Mouse (Mus musculus): ENCODE measurements around the gene Sgsm1. TPM values are rescaled to one million over a fixed set of nuclear protein-coding genes. Genes with fewer than 3 reads are reported as not detected.

Sgsm1 gene
- total RNA-seq, 2 experiments from 2014 or later = 80.3 to 85.4 TPM

GRCm38 (mm10) chr5:113206670-113207352 lies 103.8 kb downstream of the Sgsm1 start:
- DNase-seq (ENCODE audit: low spot score in 2 of 2) = no peak
- TF ChIP-seq CTCF (conservative IDR thresholded peaks at IDR 0.05) = no peak
- H3K27ac ChIP-seq = peak overlapping the region; percentile 87
- H3K4me3 ChIP-seq = no peak overlapping the region

DNA sequence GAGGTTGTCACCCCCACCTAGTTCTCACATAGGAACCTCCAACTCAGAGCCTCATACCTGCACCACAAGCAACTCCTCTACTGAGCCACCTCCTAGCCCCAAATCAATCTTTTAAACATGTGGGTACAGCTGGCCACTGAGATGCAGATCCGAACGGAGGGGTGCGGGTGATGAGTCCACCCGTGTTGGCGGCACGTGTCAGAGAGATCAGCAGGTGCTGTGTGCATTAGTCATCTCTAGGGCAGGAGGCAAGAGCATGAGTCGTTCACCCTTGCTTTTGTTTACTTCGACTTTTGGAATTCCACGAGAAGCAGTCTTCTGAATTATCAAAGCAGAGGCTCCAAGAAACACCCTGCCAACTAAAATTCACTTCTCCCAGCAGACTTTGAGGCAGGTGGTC lies 106.4 kb downstream of the Sgsm1 start:
- no peak for DNase-seq (ENCODE audit: low spot score in 2 of 2)
- Histone ChIP-seq H3K27ac (no peak overlapping the region), H3K4me3 (no peak overlapping the region)
- TF ChIP-seq CTCF (conservative IDR thresholded peaks at IDR 0.05) = no peak

DNA sequence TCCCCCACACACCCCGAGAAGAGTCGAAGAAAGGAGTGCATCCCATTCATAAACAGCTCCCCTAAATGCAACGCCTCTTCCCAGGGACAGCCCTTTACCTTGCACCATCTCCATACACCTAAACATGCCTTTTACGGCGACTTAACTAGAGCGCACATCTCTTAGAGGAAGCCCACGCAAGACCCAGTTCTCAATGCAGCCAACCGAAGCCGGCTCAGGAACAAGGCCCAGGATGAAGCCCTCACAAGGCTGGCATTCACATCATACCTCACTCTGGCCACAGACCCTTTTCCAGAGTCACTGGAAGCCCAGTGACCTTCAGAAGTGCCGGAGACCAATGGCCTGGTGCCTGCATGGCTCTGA lies 110.8 kb downstream of the Sgsm1 start:
- peak overlapping the region; percentile 46; the same call in 1 of the 2 replicates for H3K27ac ChIP-seq
- TF ChIP-seq CTCF (conservative IDR thresholded peaks at IDR 0.05) = no peak
- DNase-seq (ENCODE audit: low spot score in 2 of 2) = no peak
- H3K4me3 ChIP-seq = no peak overlapping the region

DNA sequence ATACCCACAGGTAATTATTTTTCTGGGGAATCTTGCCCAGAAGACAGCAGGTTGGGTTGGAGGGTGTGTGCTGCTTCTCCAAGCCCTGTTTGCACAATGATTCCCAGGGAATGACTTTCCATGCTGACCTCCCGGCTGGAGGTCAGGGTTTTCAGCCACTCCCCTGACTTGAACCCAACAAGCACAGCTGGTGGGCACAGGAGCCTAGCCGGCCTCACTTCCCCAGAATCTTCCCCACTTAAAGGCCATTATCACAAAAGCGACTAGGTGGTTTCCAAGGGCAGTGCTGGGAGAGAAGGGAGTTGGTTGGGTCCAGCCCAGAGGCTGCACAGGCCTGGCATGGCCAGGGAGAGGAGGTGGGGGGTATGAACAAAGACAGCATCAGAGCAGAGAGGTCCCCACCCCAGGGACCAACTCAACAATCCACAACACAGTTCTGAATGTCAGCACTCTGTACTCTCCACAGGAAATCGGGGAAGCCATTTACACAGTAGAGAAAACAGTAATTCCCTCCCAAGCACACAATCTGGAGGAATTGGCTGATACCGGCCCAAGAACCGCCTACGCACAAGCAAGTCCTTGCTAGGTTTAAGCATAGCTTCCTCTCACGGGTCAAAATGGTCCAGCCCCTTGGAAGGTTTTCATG lies 111.3 kb downstream of the Sgsm1 start:
- Histone ChIP-seq H3K27ac (peak overlapping the region; percentile 46), H3K4me3 (no peak overlapping the region)
- no peak for DNase-seq (ENCODE audit: low spot score in 2 of 2)
- no peak for TF ChIP-seq CTCF (conservative IDR thresholded peaks at IDR 0.05)

DNA sequence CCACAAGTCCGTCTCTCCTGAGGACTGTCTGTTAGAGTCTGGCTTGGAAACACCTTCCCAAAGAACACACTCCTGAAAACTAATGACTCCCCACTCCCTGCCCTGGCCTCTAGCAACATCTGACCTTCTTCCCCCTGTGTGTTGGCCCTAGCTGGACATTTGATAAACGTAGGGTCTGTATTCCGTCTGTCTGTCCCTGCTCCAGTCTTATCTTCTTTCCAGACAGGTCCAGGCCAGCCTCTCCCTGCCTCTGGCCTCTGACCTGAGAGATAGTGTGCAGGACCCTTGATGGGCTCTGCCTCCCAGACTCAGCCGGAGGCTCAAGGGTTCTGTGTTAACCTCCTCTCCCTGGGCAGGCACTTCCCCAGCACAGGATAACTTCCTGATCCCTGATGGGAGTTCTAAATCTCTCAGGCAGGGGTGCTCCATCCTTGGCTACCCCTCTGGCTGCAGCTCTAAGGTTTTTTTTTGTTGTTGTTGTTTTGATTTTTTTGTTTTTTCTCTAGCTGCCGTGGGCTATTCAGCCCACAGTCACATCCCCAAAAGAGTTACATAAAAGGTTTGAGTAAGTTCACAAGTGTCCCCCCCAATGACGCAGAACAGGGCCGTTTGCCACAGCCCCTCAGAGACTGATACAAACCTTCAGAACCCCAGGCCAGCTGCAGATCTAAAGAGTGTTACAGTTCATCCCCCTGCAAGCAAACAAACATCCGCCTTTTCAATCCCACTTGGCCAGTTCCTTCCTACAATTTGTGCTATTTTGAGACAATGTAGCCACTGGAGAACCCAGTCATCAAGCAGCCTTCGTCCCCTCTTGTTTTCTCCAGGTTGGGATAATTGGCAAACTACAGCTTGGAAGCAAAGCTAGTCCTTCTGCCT lies 113.4 kb downstream of the Sgsm1 start:
- no peak for TF ChIP-seq CTCF (conservative IDR thresholded peaks at IDR 0.05)
- Histone ChIP-seq H3K4me3 (no peak overlapping the region), H3K27ac (peak overlapping the region; percentile 69)
- DNase-seq (ENCODE audit: low spot score in 2 of 2) = no peak

DNA sequence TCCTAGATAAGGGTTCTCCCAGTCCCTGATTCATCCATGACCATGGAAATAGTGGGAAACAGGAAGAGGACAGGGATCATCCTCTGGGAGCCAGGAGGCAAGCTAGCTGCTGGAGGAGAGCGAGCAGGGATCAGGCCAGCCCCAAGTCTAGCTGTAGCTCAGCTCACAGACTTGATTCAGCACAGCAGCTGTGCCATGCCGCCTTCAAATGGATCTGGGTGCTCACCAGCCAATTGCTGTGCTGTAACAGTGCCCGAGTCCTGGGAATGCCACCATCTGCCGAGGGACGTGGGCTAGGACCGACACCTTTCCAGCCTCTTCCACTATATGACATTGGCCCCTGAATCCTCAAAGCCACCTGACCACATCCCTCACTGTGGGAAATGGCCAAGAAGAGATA lies 114.7 kb downstream of the Sgsm1 start:
- TF ChIP-seq CTCF (conservative IDR thresholded peaks at IDR 0.05) = no peak
- Histone ChIP-seq H3K27ac (peak overlapping the region; percentile 69), H3K4me3 (no peak overlapping the region)
- peak in 1 of 2 experiments; percentile 45 for DNase-seq (ENCODE audit: low spot score in 2 of 2)

GRCm38 (mm10) chr5:113195451-113195850 lies 115.1 kb downstream of the Sgsm1 start:
- no peak for TF ChIP-seq CTCF (conservative IDR thresholded peaks at IDR 0.05)
- H3K27ac ChIP-seq = peak overlapping the region; percentile 69; the same call in 1 of the 2 replicates
- no peak overlapping the region for H3K4me3 ChIP-seq
- peak in 1 of 2 experiments; percentile 61 for DNase-seq (ENCODE audit: low spot score in 2 of 2)

DNA sequence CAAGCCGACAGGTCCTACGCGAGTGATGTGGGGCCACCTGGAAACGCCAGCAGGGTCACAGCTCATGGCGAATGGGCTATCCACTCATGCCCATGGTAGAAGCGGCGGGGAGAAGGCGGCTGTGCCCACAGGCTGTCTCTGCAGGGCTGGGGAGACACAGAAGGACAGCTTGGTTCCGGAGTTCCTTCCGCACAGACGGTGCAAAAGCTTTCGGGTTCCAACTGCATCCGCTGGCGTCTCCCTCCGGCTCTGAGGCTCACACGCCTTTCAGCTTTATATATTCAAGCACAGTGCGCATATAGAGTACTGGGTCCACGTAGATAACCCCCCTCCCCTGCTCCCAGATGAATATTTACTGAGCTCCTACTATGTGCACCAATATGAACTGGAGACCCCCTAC lies 116.8 kb downstream of the Sgsm1 start:
- DNase-seq (ENCODE audit: low spot score in 2 of 2) = peak; percentile 47 to 51
- no peak for TF ChIP-seq CTCF (conservative IDR thresholded peaks at IDR 0.05)
- Histone ChIP-seq H3K4me3 (peak overlapping the region; percentile 47), H3K27ac (peak overlapping the region; percentile 83)

Small RNA genes within 50 kb of the gene (microRNA-seq; reads per million reads assigned to microRNA genes)
- 0 reads per million in 2 experiments for gene Mir7229
- 0 reads per million in 2 experiments for gene Mir7230

Other genes with a start within 250 kb of the Sgsm1 start
- gene Crybb2, start 240.7 kb downstream of the Sgsm1 start, total RNA-seq (2021) = not detected
- gene Crybb3, start 229.2 kb downstream of the Sgsm1 start, total RNA-seq (2021) = 1 to 10 TPM; 3.8 to 4.2 TPM
- gene 2900026A02Rik, start 89.5 kb downstream of the Sgsm1 start, total RNA-seq (2021) = 10 to 100 TPM; 60.2 to 62.1 TPM
- not detected for gene Tmem211, start 83.9 kb downstream of the Sgsm1 start, total RNA-seq (2021)
- not detected for gene Aym1, start 46.5 kb upstream of the Sgsm1 start, total RNA-seq (2021)
- 10 to 100 TPM; 85.0 to 89.1 TPM for gene Wscd2, start 179.5 kb upstream of the Sgsm1 start, total RNA-seq (2021)

Data from layer of hippocampus, adult 2 months (tissue).